Mouse (Mus musculus) right cerebral cortex, postnatal 14 days (tissue): ENCODE measurements around the gene Gper1.

ENCODE experiments used
- DNase-seq: peaks from one replicate; pipeline ENCODE4 v3.0.0; 2022

Gene Gper1

DNA sequence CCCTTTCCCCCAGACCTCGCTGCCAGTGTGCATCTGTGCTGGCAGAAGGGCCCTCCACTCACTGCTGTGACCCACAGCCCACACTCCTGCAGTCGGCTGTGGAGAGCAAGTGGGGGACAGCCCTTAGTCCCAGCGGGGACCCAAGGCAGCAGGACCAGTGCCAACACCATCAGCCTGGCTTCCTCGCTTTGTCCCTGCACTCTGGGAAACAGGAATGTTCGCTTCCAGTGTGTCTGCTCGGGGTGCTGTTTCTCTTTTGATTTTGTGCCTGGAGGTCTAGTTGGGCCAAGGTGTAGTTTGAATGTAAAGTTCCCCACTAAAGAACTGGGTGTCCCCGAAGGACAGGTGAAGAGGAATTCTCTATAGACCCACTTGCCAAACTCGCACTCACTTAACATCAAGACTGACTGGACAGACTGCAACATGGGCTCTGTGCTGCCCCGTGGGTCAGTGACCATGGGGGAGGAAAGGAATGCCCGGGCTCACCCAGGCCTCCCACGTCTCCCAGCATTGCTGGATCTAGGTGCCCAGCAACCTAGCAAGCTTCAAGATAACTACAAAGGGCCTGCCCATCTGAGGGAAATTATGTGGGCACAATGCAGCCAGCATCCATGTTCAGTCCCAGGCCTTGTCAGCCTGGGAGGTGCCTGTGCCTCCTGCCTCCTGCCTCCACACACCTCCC, 31.5 kb upstream of the Gper1 start:
- no peak for DNase-seq

DNA sequence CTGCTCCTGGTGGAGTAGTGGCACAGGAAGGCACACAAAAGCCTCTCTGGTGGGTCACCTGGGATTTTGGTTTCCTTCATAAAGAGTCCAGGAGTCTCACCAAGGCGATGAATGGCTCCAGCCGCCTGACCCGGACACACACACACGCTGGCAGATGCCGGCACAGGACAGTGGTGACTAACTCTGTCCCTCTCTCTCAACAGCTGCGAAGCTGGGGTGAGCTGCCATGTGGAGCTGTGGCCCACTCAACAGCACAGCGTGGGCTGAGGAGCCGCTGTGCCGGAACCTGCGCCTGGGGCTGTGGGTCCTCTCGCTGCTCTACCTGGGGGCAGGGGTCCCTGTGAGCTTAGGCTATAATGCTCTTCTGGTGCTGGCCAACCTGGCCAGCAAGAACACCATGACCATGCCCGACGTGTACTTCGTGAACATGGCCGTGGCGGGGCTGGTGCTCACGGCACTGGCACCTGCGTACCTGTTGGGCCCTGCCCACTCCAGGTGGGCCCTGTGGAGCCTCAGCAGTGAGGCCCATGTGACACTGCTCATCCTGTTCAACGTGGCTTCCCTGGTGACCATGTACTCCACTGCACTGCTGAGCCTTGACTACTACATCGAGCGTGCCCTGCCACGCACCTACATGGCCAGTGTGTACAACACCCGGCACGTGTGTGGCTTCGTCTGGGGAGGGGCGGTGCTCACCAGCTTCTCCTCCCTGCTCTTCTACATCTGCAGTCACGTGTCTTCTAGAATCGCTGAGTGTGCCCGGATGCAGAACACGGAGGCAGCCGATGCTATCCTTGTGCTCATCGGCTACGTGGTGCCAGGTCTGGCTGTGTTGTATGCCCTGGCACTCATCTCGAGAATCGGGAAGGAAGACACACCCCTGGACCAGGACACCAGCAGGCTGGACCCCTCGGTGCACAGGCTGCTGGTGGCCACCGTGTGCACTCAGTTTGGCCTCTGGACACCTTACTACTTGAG, 30.4 kb upstream of the Gper1 start:
- DNase-seq, result no peak

DNA sequence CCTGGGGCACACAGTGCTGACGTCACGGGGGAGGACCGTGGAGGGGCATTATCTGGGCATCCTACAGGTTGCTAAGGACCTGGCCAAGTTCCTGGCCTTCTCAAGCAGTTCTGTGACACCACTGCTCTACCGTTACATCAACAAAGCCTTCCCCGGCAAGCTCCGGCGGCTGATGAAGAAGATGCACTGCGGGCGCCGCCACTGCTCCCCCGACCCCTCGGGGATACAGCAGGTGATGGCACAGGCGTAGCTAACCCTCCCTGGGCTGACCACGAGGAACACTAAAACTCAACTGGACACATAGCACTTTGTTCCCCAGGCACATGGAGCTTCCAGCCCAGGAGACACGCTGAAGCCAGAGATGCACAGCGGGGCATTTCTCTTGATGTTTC, 29.8 kb upstream of the Gper1 start:
- DNase-seq, result no peak

DNA sequence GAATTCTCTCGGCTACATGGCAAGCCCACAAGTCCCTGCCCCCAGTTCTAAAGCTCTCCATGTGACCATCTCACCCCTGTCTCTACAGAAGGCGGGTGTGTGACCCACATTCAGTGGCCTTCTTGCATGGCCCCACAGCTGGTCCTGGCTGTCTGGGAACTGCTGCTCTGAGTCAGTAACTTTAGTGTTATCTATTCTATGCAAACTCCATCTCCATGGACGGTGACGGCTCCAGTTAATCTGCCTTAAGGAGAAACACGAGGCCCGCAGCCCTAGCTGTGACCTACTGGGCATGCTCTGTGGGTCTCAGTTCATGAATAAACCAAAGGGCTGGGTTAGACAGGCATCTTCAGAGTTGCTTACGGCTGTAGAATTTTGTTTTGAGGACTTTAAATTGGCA, 28.6 kb upstream of the Gper1 start:
- DNase-seq, result no peak

DNA sequence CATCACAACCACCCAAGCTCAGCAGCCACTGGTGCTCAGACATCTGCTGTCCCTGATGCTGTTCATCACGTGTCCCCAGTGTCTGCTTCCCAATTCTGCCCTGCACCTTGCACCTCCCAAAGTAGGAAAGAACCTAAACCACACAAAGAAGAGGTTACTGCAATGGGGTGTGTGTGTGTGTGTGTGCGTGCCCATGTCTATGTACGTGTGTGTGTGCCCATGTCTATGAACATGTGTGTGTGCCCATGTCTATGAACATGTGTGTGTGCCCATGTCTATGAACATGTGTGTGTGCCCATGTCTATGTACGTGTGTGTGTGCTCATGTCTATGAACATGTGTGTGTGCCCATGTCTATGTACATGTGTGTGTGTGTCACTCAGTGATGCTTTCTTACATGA, 27.4 kb upstream of the Gper1 start:
- no peak for DNase-seq

- no peak for DNase-seq
These were observed 25.5 kb upstream of the Gper1 start for GRCm38 (mm10) chr5:139397359-139397916.

- DNase-seq, result peak; percentile 92
These were observed 24.8 kb upstream of the Gper1 start for GRCm38 (mm10) chr5:139397959-139398753.

GRCm38 (mm10) chr5:139398786-139399185, 24.2 kb upstream of the Gper1 start:
- DNase-seq, result no peak

DNA sequence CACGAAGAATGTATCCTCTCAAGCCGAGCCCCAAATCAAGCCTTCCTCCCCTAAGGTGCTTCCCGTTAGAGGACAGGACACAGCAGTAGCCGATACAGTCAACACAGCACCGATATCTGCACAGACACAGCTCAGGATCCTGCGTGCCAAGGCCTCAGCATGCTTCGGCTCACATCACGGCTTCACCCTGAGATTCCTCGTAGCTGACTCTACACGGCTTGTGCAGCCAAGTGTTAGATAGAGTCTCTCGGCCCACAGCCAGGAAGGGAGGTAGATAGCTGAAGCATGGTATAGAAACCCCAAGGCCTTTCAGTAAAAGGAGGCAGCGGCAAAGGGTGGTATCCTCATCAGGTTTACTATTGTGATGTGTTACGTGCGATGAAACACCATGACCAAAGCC, 23.0 kb upstream of the Gper1 start:
- DNase-seq, result no peak

DNA sequence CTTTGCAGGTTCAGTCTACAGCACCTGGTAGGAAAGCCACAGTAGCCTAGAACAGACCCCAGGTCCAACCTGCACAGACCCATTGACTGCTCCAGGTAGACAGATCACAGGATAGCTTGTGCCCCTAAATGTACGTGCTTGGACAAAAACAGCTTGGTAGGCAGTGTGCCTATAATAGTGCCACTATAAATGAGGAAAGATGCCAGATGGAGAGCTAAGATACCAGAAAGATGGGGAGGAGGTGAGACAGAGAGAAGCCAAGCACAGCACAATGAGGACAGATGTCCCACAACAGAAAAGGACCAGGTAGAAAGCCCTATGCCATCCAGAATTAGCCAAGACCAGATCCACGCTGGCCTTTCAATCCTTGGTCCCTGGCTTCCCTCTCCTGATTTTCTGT, 20.8 kb upstream of the Gper1 start:
- DNase-seq, result no peak

- no peak for DNase-seq
These were observed 19.2 kb upstream of the Gper1 start for GRCm38 (mm10) chr5:139403692-139404260.

- no peak for DNase-seq
These were observed 18.1 kb upstream of the Gper1 start, which contains the start of gene C130050O18Rik for GRCm38 (mm10) chr5:139404801-139405401. Gene C130050O18Rik, plus strand, starts transcription at chr5:139405280.

DNA sequence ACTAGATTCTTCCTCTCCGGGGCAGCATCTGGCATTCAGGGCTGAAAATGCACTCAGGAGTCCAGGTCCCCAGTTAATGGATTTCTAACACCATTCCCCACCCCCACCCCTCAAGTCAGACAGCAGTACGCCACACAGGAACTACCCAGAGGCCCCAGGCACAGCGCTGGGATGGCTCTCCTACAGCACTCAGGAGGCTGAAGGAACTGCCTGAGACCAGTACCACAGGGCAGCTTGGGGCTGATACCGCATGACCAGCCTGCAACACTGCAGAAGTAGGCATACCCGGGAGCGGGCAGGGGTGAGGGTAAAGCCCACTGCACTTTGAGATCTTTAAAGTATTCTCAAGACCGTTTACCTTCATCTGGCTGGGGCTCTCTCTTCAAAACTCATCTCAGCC, 17.5 kb upstream of the Gper1 start:
- DNase-seq, result no peak

- DNase-seq, result no peak
These were observed 17.0 kb upstream of the Gper1 start for GRCm38 (mm10) chr5:139405953-139406352.

- no peak for DNase-seq
These were observed 15.6 kb upstream of the Gper1 start for GRCm38 (mm10) chr5:139407121-139407885.

- DNase-seq, result no peak
These were observed 14.4 kb upstream of the Gper1 start for GRCm38 (mm10) chr5:139408511-139408910.

- no peak for DNase-seq
These were observed 13.5 kb upstream of the Gper1 start for GRCm38 (mm10) chr5:139409412-139409811.

- DNase-seq, result no peak
These were observed 12.9 kb upstream of the Gper1 start for GRCm38 (mm10) chr5:139410056-139410455.

DNA sequence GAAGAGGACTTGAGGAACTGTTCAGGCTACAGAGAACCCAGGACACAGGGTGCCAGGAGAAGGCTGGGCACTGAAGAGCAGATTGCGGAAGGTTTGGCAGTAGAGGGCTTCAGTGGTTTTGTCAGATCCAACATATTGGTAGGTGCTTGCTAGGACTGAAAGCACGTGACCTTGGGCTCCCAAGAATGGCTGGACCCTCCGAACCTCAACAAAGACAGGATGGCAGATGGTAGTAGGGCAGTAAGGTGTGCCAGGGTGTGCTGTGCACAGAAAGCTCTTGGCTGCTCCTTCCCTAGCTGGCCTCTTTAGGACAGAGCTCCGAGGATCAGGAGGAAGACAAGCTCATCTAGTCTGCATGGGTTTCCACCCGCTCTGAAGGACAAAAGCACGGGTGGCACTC, 11.8 kb upstream of the Gper1 start:
- no peak for DNase-seq

GRCm38 (mm10) chr5:139411665-139412314, 11.2 kb upstream of the Gper1 start:
- DNase-seq, result no peak

- DNase-seq, result no peak
These were observed 9.4 kb upstream of the Gper1 start for GRCm38 (mm10) chr5:139413545-139413944.
